Mouse (Mus musculus) heart, adult 2 months (tissue): ENCODE measurements around the gene Rgl1.

Source experiments
- CTCF ChIP-seq: fragments of 200-600 bp; IDR thresholded peaks from 2 replicates; pipeline ENCODE4 v1.8.1; 2022; ENCODE audit warnings: antibody characterized with exemption, mild to moderate bottlenecking, moderate library complexity
- POLR2A ChIP-seq: fragments of 200-500 bp; IDR thresholded peaks from 2 replicates; pipeline ENCODE4 v1.6.1; 2011; ENCODE audit warnings: mild to moderate bottlenecking, low read depth, low read length, control low read depth; ENCODE audit not compliant: insufficient read depth

DNA sequence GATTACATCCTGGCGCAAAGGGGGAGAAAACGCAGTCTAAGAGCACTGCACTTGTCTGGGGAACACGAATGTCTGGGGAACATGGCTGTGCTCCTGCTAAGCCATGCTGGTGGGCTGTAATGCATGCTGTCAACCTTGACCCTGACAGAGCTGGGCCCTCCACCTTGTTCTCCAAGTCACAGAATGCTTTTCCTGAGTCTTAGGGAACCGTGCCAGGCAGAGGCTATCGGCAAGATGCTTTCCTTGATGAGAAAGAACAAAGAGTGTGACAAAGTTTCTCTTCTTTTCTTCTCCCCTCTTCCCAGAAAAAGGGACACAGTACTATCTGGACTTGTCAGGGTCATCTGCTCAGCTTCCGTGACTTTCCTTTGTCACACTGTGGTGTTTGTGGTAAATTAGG is 203.3 kb downstream of the Rgl1 start:
- TF ChIP-seq CTCF, result no peak
- no peak for TF ChIP-seq POLR2A
